Mouse (Mus musculus) heart, adult 2 months (tissue): Measurements from ENCODE around the gene Ip6k3. TPM values are rescaled to one million over a fixed set of nuclear protein-coding genes. Genes with fewer than 3 reads are reported as not detected.

Experiments used
- DNase-seq, 2 experiments: peaks; one replicate each; pipeline ENCODE4 v3.0.0; 2021
- H3K27ac ChIP-seq: fragments of 200-600 bp; 2 replicates; pipeline ENCODE4 v1.8.1; 2022
- H3K27me3 ChIP-seq: fragments of 200-500 bp; 2 replicates; pipeline ENCODE4 v1.6.1; 2012; ENCODE audit warnings: mild to moderate bottlenecking, low read length, inconsistent platforms, mixed read lengths; ENCODE audit not compliant: control insufficient read depth, insufficient read depth
- H3K36me3 ChIP-seq: fragments of 200-500 bp; 2 replicates; pipeline ENCODE4 v1.6.1; 2012; ENCODE audit warnings: low read length, inconsistent platforms; ENCODE audit not compliant: control insufficient read depth, insufficient read depth
- H3K4me1 ChIP-seq: fragments of 200-500 bp; 2 replicates; pipeline ENCODE4 v1.6.1; 2011; ENCODE audit warnings: low read length; ENCODE audit not compliant: control insufficient read depth, insufficient read depth
- H3K4me3 ChIP-seq: fragments of 200-600 bp; 2 replicates; pipeline ENCODE4 v1.8.1; 2022
- H3K79me2 ChIP-seq: fragments of 200-500 bp; replicated peaks from 2 replicates; pipeline ENCODE4 v1.6.1; 2012; ENCODE audit warnings: mild to moderate bottlenecking, inconsistent platforms, low read length, moderate library complexity, mixed read lengths; ENCODE audit not compliant: control insufficient read depth, insufficient read depth
- H3K9ac ChIP-seq: fragments of 200-500 bp; 2 replicates; pipeline ENCODE4 v1.6.1; 2012; ENCODE audit warnings: low read depth, mild to moderate bottlenecking, control low read depth, inconsistent platforms, low read length, mixed read lengths
- CTCF ChIP-seq: fragments of 200-600 bp; IDR thresholded peaks from 2 replicates; pipeline ENCODE4 v1.8.1; 2022; ENCODE audit warnings: antibody characterized with exemption, mild to moderate bottlenecking, moderate library complexity
- EP300 ChIP-seq: fragments of 200-500 bp; IDR thresholded peaks from 2 replicates; pipeline ENCODE4 v1.6.1; 2011; ENCODE audit warnings: low read depth, low read length, control low read depth; ENCODE audit not compliant: insufficient read depth
- POLR2A ChIP-seq: fragments of 200-500 bp; IDR thresholded peaks from 2 replicates; pipeline ENCODE4 v1.6.1; 2011; ENCODE audit warnings: mild to moderate bottlenecking, low read depth, low read length, control low read depth; ENCODE audit not compliant: insufficient read depth
- WGBS: fragments of 180-500 bp; shearing (Covaris S2); methylation state at CpG from one replicate; pipeline ENCODE4 v1.1.7; 2018; 5-methylcytosine and 5-hydroxymethylcytosine counted together
- intact Hi-C: fragments of 180-260 bp; cut with DNase I; formaldehyde crosslinking; loops from one replicate; pipeline ENCODE4 v1.15.1; 2025
- polyA plus RNA-seq: library from polyadenylated mRNA; depleted of rRNA; stranded (reverse); fragments of >200 nt; gene quantifications from 2 replicates; pipeline ENCODE4 v1.2.3, GENCODE M21; 2012
- total RNA-seq, 2 experiments: library from RNA; stranded (reverse); gene quantifications; 2 replicates each; pipeline ENCODE4 v1.2.3; 2021

Gene Ip6k3
- total and polyA plus RNA-seq, 3 experiments = 4.1 to 10.1 (median 5.6) TPM

GRCm38 (mm10) chr17:27203358-27204074 lies 35.9 kb upstream of the Ip6k3 start:
- Histone ChIP-seq H3K36me3 (no peaks in the 10 kb centered on the region; the same call in 1 of the 2 replicates), H3K79me2 (no peaks in the 10 kb centered on the region; the same call in 1 of the 2 replicates), H3K27me3 (no peaks in the 10 kb centered on the region), H3K9ac (peak overlapping the region; percentile 84), H3K27ac (peak overlapping the region; percentile 81), H3K4me3 (peak overlapping the region; percentile 73), H3K4me1 (peaks cover 3% of the 10 kb centered on the region)
- intact Hi-C loops = loop anchor here (5.0 to 10.0 kb wide), 2 partner anchors 71 to 1429 kb away; partner anchors contain the start of genes Narfl and Uqcc2
- DNase-seq = peak; percentile 41 to 53
- TF ChIP-seq EP300 = no peak
- WGBS = under 1% methylated on average over 73 of the region's 74 CpGs

- Histone ChIP-seq H3K9ac (peak overlapping the region; percentile 84), H3K36me3 (no peaks in the 10 kb centered on the region; the same call in 1 of the 2 replicates), H3K4me1 (peaks cover 3% of the 10 kb centered on the region), H3K27me3 (no peaks in the 10 kb centered on the region), H3K4me3 (peak overlapping the region; percentile 73), H3K27ac (peak overlapping the region; percentile 81), H3K79me2 (no peaks in the 10 kb centered on the region; the same call in 1 of the 2 replicates)
- intact Hi-C loops = loop anchor here (5.0 to 10.0 kb wide), 2 partner anchors 71 to 1428 kb away; partner anchors contain the start of genes Narfl and Uqcc2
- no peak for DNase-seq
- no peak for TF ChIP-seq EP300
- no peak for TF ChIP-seq CTCF
- no peak for TF ChIP-seq POLR2A
- WGBS = 46% methylated on average over 14 of the region's 14 CpGs
Observed at GRCm38 (mm10) chr17:27202919-27203357, 35.3 kb upstream of the Ip6k3 start.

GRCm38 (mm10) chr17:27201981-27202380 lies 34.4 kb upstream of the Ip6k3 start:
- Histone ChIP-seq H3K4me3 (no peak overlapping the region), H3K4me1 (peaks cover 3% of the 10 kb centered on the region), H3K36me3 (no peaks in the 10 kb centered on the region; the same call in 1 of the 2 replicates), H3K27me3 (no peaks in the 10 kb centered on the region), H3K27ac (no peak overlapping the region), H3K79me2 (no peaks in the 10 kb centered on the region; the same call in 1 of the 2 replicates), H3K9ac (no peak overlapping the region)
- 85% methylated on average over 2 of the region's 2 CpGs for WGBS
- intact Hi-C loops = loop anchor here (5.0 to 10.0 kb wide), 2 partner anchors 70 to 1427 kb away; partner anchors contain the start of genes Narfl and Uqcc2
- DNase-seq = no peak
- TF ChIP-seq CTCF (peak; percentile 49), EP300 (no peak), POLR2A (no peak)

- intact Hi-C loops = loop anchor here (5.0 to 10.0 kb wide), 2 partner anchors 68 to 1426 kb away; partner anchors contain the start of genes Narfl and Uqcc2
Observed at GRCm38 (mm10) chr17:27200801-27201200, 33.2 kb upstream of the Ip6k3 start.

GRCm38 (mm10) chr17:27199864-27200263 lies 32.3 kb upstream of the Ip6k3 start:
- no peak for TF ChIP-seq CTCF
- no peak for TF ChIP-seq POLR2A
- TF ChIP-seq EP300 = no peak
- H3K4me3 ChIP-seq = no peak overlapping the region
- WGBS = 45% methylated on average over 7 of the region's 7 CpGs
- H3K9ac ChIP-seq = no peak overlapping the region
- H3K79me2 ChIP-seq = no peaks in the 10 kb centered on the region; the same call in 1 of the 2 replicates
- no peak overlapping the region for H3K27ac ChIP-seq
- no peaks in the 10 kb centered on the region; the same call in 1 of the 2 replicates for H3K36me3 ChIP-seq
- H3K27me3 ChIP-seq = no peaks in the 10 kb centered on the region
- peaks cover 3% of the 10 kb centered on the region for H3K4me1 ChIP-seq
- intact Hi-C loops = loop anchor here (5.0 to 10.0 kb wide), 2 partner anchors 68 to 1425 kb away; partner anchors contain the start of genes Narfl and Uqcc2
- DNase-seq = no peak

More at GRCm38 (mm10) chr17:27200801-27201200, 33.2 kb upstream of the Ip6k3 start:
- DNase-seq = no peak
- Histone ChIP-seq H3K36me3 (no peaks in the 10 kb centered on the region; the same call in 1 of the 2 replicates), H3K9ac (no peak overlapping the region), H3K4me1 (peaks cover 3% of the 10 kb centered on the region), H3K27me3 (no peaks in the 10 kb centered on the region), H3K79me2 (no peaks in the 10 kb centered on the region; the same call in 1 of the 2 replicates), H3K4me3 (no peak overlapping the region), H3K27ac (no peak overlapping the region)
- WGBS = 77% methylated on average over 11 of the region's 11 CpGs
- TF ChIP-seq CTCF (peak; percentile 29), POLR2A (no peak), EP300 (no peak)

GRCm38 (mm10) chr17:27199205-27199604 lies 31.6 kb upstream of the Ip6k3 start:
- intact Hi-C loops = no loop called here
- Histone ChIP-seq H3K27ac (no peak overlapping the region), H3K4me3 (no peak overlapping the region), H3K27me3 (no peaks in the 10 kb centered on the region), H3K4me1 (no peaks in the 10 kb centered on the region), H3K36me3 (no peaks in the 10 kb centered on the region; the same call in 1 of the 2 replicates), H3K9ac (no peak overlapping the region), H3K79me2 (no peaks in the 10 kb centered on the region; the same call in 1 of the 2 replicates)
- TF ChIP-seq EP300 (no peak), POLR2A (no peak), CTCF (no peak)
- 98% methylated on average over 9 of the region's 9 CpGs for WGBS
- no peak for DNase-seq
